Mouse (Mus musculus): ENCODE results near the gene Mns1.

The Mns1 gene

GRCm38 (mm10) chr9:72475511-72475910, 37.7 kb downstream of the Mns1 start:
- DNase-seq (ENCODE audit: low spot score): no peak

- no peak for DNase-seq (ENCODE audit: low spot score)
Observed at GRCm38 (mm10) chr9:72477306-72477705, 39.5 kb downstream of the Mns1 start.

- no peak for DNase-seq (ENCODE audit: low spot score)
Observed at GRCm38 (mm10) chr9:72479276-72479675, 41.5 kb downstream of the Mns1 start.

- DNase-seq (ENCODE audit: low spot score): no peak
Observed at GRCm38 (mm10) chr9:72488523-72488922, 50.7 kb downstream of the Mns1 start.

- DNase-seq (ENCODE audit: low spot score): no peak
Observed at GRCm38 (mm10) chr9:72489131-72489530, 51.3 kb downstream of the Mns1 start.

- DNase-seq (ENCODE audit: low spot score): peak; percentile 55
Observed at GRCm38 (mm10) chr9:72491559-72492193, 53.9 kb downstream of the Mns1 start.

- no peak for DNase-seq (ENCODE audit: low spot score)
Observed at GRCm38 (mm10) chr9:72492194-72492565, 54.4 kb downstream of the Mns1 start, which contains the start of gene Tex9. TSS of gene Tex9 (minus strand) at chr9:72492212.

GRCm38 (mm10) chr9:72493465-72493864, 55.7 kb downstream of the Mns1 start:
- no peak for DNase-seq (ENCODE audit: low spot score)

- DNase-seq (ENCODE audit: low spot score): no peak
Observed at GRCm38 (mm10) chr9:72493984-72494685, 56.3 kb downstream of the Mns1 start.

- DNase-seq (ENCODE audit: low spot score): no peak
Observed at GRCm38 (mm10) chr9:72496691-72497090, 58.9 kb downstream of the Mns1 start.

- no peak for DNase-seq (ENCODE audit: low spot score)
Observed at GRCm38 (mm10) chr9:72497171-72497570, 59.4 kb downstream of the Mns1 start.
